Mouse (Mus musculus) G1E (cell line): Measurements from ENCODE around the gene Sorl1. TPM values are rescaled to one million over a fixed set of nuclear protein-coding genes. Genes with fewer than 3 reads are reported as not detected.

Source experiments
- ATAC-seq: 2 replicates; pipeline ENCODE4 v1.8.0; 2016; ENCODE audit warnings: mild to moderate bottlenecking; ENCODE audit not compliant: insufficient number of reproducible peaks, poor library complexity, low FRiP score, severe bottlenecking; ENCODE audit errors: extremely low read depth
- DNase-seq: peaks from one replicate; pipeline ENCODE4 v3.0.0; 2012; ENCODE audit warnings: low spot score
- H3K27me3 ChIP-seq: 2 replicates; pipeline ENCODE4 v1.6.1; 2012; ENCODE audit warnings: mild to moderate bottlenecking, low read length, inconsistent platforms; ENCODE audit not compliant: insufficient read depth
- H3K36me3 ChIP-seq: replicated peaks from 2 replicates; pipeline ENCODE3; 2012; ENCODE audit warnings: mild to moderate bottlenecking, inconsistent platforms
- H3K4me1 ChIP-seq: 2 replicates; pipeline ENCODE4 v1.6.1; 2012; ENCODE audit warnings: low read depth, low read length, inconsistent platforms, mixed read lengths; ENCODE audit not compliant: insufficient read depth
- H3K4me3 ChIP-seq: 2 replicates; pipeline ENCODE4 v1.5.1; 2012; ENCODE audit warnings: low read depth, mild to moderate bottlenecking, inconsistent platforms, low read length, moderate library complexity, mixed read lengths
- H3K9me3 ChIP-seq: replicated peaks from 2 replicates; pipeline ENCODE4 v1.6.1; 2012; ENCODE audit warnings: inconsistent platforms
- CTCF ChIP-seq: IDR thresholded peaks from 2 replicates; pipeline ENCODE4 v1.5.1; 2012; ENCODE audit warnings: low read depth, low read length, inconsistent platforms, mixed read lengths
- GATA1 ChIP-seq: IDR thresholded peaks from 2 replicates; pipeline ENCODE4 v1.6.1; 2012; ENCODE audit warnings: borderline replicate concordance, low read length, inconsistent platforms, mixed read lengths
- GATA2 ChIP-seq: IDR thresholded peaks from 2 replicates; pipeline ENCODE4 v1.6.1; 2012; ENCODE audit warnings: low read depth, low read length, inconsistent platforms, borderline replicate concordance
- POLR2AphosphoS5 ChIP-seq: IDR thresholded peaks from 2 replicates; pipeline ENCODE4 v1.6.1; 2012; ENCODE audit warnings: low read depth, low read length, inconsistent platforms; ENCODE audit not compliant: insufficient replicate concordance
- TAL1 ChIP-seq: conservative IDR thresholded peaks from 2 replicates; pipeline ENCODE4 v1.6.1; 2012; ENCODE audit warnings: low read depth, low read length, inconsistent platforms, mixed read lengths
- polyA plus RNA-seq: library from polyadenylated mRNA; stranded (reverse); fragments of >175 nt; gene quantifications from 2 replicates; pipeline ENCODE4 v1.2.3, GENCODE M21; 2012
- total RNA-seq, 2 experiments: library from RNA; stranded (forward) in 1 of 2; stranded (reverse) in 1 of 2; fragments of 200-1000 nt in 1 of 2; fragments of >200 nt in 1 of 2; fragmentation: Nextera tagmentation in 1 of 2; gene quantifications; 2 replicates each; pipeline ENCODE4 v1.2.3; 2014 to 2017

Gene Sorl1
- total and polyA plus RNA-seq, 3 experiments: under 0.01 to 0.05 TPM; not detected in 1

DNA sequence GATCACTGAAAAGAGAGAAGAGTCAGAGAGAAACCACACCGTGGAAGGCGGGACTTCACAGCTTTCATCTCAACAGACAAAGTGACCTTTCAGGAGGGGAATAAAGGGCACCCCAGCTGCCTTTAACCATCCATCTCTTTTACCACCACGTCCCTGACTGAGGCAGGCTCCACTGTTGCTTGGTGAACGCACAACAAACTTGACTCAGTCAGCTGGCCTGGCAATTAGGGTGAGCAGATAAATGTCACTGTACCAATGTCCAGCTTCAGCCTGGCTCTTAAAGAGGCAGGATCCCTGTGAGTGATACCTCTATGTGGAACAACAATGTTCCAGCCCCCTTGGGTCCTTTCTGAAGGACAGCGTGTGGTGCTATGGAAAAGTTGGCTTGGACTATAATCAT is 138.5 kb downstream of the Sorl1 start:
- no peaks in the 10 kb centered on the region for H3K4me1 ChIP-seq
- H3K36me3 ChIP-seq: no peaks in the 10 kb centered on the region
- ATAC-seq (no peak), DNase-seq (no peak)
- no peaks in the 10 kb centered on the region for H3K27me3 ChIP-seq
- H3K9me3 ChIP-seq: peaks cover 16% of the 10 kb centered on the region
- TF ChIP-seq CTCF: no peak
- no peak for TF ChIP-seq GATA2
- no peak for TF ChIP-seq POLR2AphosphoS5
- TF ChIP-seq GATA1: no peak
- no peak for TF ChIP-seq TAL1
- no peak overlapping the region for H3K4me3 ChIP-seq

DNA sequence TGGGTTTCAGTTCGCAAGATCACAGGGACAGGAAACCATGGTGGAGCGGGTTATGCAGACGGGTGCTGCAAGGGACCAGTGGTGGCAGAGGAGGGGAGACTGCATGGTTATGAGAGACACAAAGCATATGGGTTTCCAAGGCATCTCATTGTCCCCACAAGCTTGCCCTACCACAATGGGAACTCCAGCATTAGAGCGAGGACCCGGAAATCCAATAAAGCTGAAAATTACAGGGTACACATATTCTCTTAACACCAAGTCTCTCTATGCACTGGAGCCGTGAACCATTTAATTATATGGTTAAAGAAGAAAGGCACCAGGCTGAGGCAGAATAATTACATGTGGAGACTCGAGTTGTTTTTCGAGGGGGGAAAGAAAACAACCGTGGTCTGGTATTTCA is 139.0 kb downstream of the Sorl1 start:
- ATAC-seq (no peak), DNase-seq (no peak)
- H3K36me3 ChIP-seq: no peaks in the 10 kb centered on the region
- H3K27me3 ChIP-seq: no peaks in the 10 kb centered on the region
- TF ChIP-seq TAL1 (no peak), POLR2AphosphoS5 (no peak), CTCF (no peak), GATA1 (no peak), GATA2 (no peak)
- peaks cover 16% of the 10 kb centered on the region for H3K9me3 ChIP-seq
- H3K4me3 ChIP-seq: no peak overlapping the region
- no peaks in the 10 kb centered on the region for H3K4me1 ChIP-seq

DNA sequence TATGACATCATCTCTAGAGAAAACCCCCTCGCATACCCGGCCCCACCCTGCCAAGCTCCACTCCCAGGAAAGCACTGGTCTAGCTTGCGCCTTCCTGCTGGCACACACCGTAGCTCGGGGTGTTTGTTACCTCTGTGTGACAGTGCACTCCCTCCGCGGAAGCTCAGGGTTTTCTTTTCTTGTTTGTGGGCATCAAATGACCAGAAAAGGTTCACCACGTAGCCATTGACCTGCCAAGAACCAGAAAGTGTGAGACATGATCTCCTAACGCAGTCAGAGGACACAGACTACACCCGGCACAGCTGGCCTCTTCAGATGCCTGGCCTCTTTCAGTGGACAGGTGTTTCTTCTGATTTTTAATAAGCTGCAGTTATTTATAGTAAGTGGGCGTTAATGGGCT is 139.8 kb downstream of the Sorl1 start:
- H3K36me3 ChIP-seq: no peaks in the 10 kb centered on the region
- ATAC-seq (no peak), DNase-seq (no peak)
- TF ChIP-seq POLR2AphosphoS5 (no peak), GATA2 (no peak)
- peaks cover 16% of the 10 kb centered on the region for H3K9me3 ChIP-seq
- no peaks in the 10 kb centered on the region for H3K4me1 ChIP-seq
- no peak overlapping the region for H3K4me3 ChIP-seq
- no peaks in the 10 kb centered on the region for H3K27me3 ChIP-seq

DNA sequence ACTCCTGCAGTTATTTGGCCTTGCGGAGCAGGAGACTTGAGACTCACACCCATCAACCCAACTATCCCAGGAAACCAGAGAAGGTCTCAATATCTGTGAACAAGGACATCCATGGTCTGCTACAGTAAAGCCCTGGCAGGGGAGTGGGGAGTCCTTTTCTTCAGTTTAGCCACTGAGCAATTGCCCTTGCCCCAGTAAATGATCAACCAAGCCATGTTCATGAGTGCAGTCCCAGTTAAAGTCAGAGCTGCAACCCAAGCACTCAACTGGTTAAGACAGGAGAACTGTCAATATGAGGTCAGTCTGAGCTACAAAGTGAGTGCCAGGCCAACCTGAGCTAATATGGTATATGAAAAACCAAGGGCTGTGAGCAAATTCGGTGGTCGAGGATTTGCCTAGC is 140.8 kb downstream of the Sorl1 start:
- no peak for ATAC-seq
- no peak for DNase-seq

DNA sequence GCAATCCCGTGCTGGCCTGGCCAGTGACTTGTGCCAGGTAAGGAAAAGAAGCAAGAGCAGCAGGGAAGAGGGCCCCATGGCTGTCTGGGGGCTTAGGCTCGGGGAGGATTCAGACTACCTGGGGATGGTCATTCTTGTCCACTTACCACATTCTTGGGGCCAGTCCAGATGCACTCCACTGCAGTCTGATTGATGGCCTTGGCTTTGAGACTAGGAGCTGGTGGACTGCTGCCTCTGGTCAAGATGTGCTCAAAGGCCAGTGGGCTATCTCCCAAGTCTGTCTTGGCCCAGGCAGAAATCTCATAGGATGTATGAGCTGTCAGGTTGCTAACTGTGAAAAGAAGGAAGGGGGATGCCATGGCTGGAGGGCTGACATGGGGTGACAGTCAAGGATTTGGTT is 141.3 kb downstream of the Sorl1 start:
- no peak for TF ChIP-seq TAL1
- no peak for TF ChIP-seq POLR2AphosphoS5
- TF ChIP-seq CTCF: no peak
- TF ChIP-seq GATA1: no peak
- no peak for TF ChIP-seq GATA2
- H3K27me3 ChIP-seq: no peaks in the 10 kb centered on the region
- H3K4me3 ChIP-seq: no peak overlapping the region
- no peaks in the 10 kb centered on the region for H3K36me3 ChIP-seq
- DNase-seq (no peak), ATAC-seq (no peak)
- peaks cover 19% of the 10 kb centered on the region for H3K9me3 ChIP-seq
- H3K4me1 ChIP-seq: no peaks in the 10 kb centered on the region

More for the DNA sequence above, 140.8 kb downstream of the Sorl1 start:
- H3K4me1 ChIP-seq: no peaks in the 10 kb centered on the region
- TF ChIP-seq GATA1: no peak
- TF ChIP-seq POLR2AphosphoS5: no peak
- TF ChIP-seq CTCF: no peak
- peaks cover 18% of the 10 kb centered on the region for H3K9me3 ChIP-seq
- H3K36me3 ChIP-seq: no peaks in the 10 kb centered on the region
- no peak overlapping the region for H3K4me3 ChIP-seq
- H3K27me3 ChIP-seq: no peaks in the 10 kb centered on the region

DNA sequence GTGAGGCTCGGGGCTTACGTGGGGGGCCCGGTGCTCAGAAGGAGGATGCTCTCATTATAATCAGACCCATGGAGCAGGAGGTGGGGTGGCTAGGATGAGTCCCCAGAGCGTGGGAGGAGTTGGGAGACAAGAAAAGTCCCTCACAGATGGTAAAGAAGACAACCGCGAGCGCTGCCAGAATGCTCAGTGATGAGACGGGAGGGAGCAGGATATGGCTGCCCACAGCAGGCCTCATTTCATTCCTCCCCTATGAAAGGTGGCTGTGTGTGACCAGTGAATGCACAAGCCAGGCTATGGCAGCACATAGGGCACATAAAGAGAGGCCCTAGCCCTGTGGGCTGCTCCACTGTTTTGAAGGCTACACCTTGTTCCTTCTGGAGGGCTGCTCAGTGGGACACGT is 142.1 kb downstream of the Sorl1 start:
- ATAC-seq: no peak
- no peak for TF ChIP-seq GATA1
- no peak for TF ChIP-seq POLR2AphosphoS5
- TF ChIP-seq TAL1: no peak
- TF ChIP-seq GATA2: no peak
- TF ChIP-seq CTCF: no peak
- Histone ChIP-seq H3K4me1 (no peaks in the 10 kb centered on the region), H3K4me3 (no peak overlapping the region), H3K9me3 (peaks cover 22% of the 10 kb centered on the region), H3K36me3 (no peaks in the 10 kb centered on the region), H3K27me3 (no peaks in the 10 kb centered on the region)
- DNase-seq: no peak

GRCm38 (mm10) chr9:41981306-41981705 is 142.8 kb downstream of the Sorl1 start:
- H3K4me1 ChIP-seq: no peaks in the 10 kb centered on the region
- no peak overlapping the region for H3K4me3 ChIP-seq
- H3K27me3 ChIP-seq: no peaks in the 10 kb centered on the region
- H3K9me3 ChIP-seq: peaks cover 20% of the 10 kb centered on the region
- ATAC-seq: no peak
- TF ChIP-seq GATA1 (no peak), GATA2 (no peak), TAL1 (no peak), CTCF (no peak), POLR2AphosphoS5 (no peak)
- no peak for DNase-seq
- no peaks in the 10 kb centered on the region for H3K36me3 ChIP-seq
